Mouse (Mus musculus) cerebellum, postnatal 14 days (tissue): Measurements from ENCODE around the gene Cdk6.
"Not testable (repeated sequence)": the region's sequence is repeated elsewhere in the genome, so short reads cannot be mapped to it uniquely, and the experiment has no call there.

Experiments
- DNase-seq, 2 experiments: peaks; one replicate each; pipeline ENCODE4 v3.0.0; 2021; ENCODE audit warnings: mixed read lengths in 2 of 2

Gene Cdk6

GRCm38 (mm10) chr5:3380692-3381233 lies 39.5 kb downstream of the Cdk6 start:
- no peak for DNase-seq

- no peak for DNase-seq
Observed at GRCm38 (mm10) chr5:3381795-3382194, 40.5 kb downstream of the Cdk6 start.

GRCm38 (mm10) chr5:3382343-3383040 lies 41.2 kb downstream of the Cdk6 start:
- DNase-seq = no peak

GRCm38 (mm10) chr5:3383547-3383946 lies 42.3 kb downstream of the Cdk6 start:
- DNase-seq = no peak

- DNase-seq = no peak
Observed at GRCm38 (mm10) chr5:3385078-3385477, 43.8 kb downstream of the Cdk6 start.

DNA sequence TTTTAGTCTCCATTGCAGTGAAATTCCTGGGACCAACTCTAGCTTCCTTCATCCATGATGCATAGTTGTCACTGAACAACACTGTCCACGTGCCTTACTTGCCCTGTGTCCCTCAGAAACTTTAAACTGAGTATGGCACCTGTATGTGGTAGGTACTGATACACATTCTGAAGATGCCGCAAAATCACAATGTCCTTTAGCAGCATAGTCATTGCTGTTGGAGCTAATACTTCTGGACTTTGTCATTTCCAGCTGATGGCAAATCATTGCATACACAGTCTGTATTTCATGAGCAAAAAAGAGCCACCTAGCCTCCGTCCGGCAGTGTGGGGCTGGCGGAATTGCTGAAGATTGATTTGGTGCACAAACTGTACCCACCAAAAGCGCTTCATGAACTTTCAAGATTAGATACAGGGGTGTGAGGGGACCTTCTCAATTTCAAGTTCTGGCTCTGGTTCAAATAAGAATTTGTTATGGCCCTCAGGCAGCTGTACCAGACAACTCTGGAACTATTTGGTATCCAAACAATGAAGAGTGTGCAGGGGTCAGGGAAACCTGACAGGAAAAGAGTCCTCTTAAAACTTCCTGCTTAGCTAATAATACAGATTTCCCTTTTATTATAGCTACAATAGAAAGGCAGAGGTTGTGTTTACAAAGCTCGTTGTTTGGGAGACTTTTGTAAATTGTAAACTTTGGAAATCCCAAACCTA lies 44.9 kb downstream of the Cdk6 start:
- DNase-seq = no peak

DNA sequence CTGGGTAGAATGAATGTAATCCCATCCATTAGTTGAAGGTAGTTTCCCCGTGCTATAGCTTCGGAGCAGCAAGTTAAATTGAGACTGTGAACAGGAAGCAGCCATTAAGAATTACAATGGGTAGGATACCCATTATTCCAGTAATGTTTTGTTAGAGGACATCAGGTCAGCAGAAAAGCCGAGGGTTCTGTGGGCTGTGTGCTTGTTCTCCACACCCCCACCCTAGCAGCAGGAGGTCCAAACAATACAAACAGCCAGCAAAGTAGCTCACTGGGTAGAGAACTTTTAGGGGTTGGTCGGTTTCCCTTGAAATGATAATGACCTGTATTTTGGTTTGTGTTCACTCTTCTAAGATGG lies 45.4 kb downstream of the Cdk6 start:
- no peak for DNase-seq

DNA sequence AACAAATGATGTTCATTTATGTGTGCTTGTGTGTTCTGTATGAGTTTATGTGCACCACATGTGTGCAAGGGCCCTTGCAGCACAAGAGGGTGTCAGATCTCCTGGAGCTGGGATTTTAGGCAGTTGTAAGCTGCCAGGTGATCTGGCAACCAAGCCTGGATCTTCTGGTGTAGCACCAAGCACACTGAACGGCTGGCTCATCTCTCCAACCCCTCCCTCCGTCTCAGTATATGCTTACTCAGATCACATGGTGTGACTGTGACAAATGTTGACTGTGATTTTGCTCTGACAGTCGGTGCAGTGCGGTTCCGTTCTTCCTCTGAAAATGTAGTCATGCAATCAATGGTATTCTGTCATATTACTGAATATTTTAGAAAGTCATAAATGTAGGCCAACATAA lies 45.9 kb downstream of the Cdk6 start:
- peak; percentile 26 to 40 for DNase-seq

DNA sequence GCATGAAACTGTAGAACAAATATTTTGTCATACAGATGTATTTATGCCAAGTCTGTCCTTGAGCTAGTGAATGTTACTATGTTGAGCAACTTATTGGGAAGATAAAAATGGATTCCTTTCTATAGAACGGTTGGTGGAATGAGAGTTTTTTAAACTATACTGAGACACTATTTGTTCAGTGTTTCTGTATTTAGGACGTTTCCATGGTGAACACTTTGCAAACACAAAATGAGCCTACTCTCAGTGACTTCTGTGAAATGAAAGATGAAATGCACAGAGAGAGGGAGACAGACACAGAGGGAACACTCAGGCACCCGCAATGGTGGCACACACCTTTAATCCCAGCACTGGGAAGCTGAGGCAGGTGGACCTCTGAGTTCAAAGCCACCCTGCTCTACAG lies 51.6 kb downstream of the Cdk6 start:
- no peak for DNase-seq

DNA sequence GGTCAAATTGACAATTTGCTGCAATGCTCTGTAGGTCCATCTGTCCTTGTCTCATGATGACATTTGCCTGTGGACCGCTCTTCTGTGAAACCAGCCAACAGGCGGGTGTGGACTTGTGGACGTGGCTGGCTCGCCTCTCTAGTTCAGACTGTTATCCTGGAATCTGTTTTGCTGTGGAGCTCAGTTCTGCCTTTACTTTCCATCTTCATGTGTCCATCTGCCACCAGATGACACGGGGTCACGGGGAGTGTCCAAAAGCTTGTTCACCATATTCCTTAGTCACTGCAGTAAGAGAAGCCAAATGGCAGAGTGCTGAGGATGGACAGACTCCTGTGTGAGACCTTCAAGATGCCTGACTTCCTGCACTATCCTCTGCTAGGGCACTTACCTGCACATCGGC lies 52.9 kb downstream of the Cdk6 start:
- DNase-seq = peak; percentile 33 to 37

GRCm38 (mm10) chr5:3395020-3395419 lies 53.7 kb downstream of the Cdk6 start:
- DNase-seq = peak; percentile 66 to 68

- peak; percentile 37 to 48 for DNase-seq
Observed at GRCm38 (mm10) chr5:3396214-3396613, 54.9 kb downstream of the Cdk6 start.

DNA sequence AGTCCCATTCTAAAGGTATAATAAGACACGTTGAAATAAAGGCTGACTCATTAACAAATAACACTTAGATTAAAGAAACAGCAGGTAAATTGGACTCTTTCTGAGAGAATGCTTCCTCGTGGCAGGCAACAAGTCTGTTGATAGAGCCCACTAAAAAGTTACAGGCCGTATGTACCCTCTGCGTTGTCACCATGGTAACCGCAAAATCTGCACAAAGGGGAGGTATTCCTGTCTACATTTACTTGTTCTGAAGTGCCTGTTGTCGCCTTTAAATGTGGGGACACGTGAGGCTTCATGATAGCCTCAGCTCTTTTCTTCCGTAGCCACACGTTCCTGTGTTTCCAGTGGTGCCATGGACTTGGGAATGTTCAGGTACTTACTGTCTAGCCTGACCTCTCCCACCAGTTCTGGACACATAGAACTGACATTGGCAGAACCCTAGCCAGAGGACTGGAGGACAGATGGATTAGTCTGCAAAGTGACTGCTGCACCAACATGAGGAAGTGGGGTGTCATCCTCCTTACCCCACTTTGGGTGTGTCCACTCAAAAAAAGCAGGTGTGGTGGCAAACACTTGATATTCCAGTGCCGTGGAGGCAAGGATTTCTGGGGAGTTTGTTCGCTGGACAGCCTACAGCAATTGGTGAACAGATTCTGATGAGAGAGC lies 55.8 kb downstream of the Cdk6 start:
- DNase-seq = no peak

- DNase-seq = no peak
Observed at GRCm38 (mm10) chr5:3399784-3400494, 58.7 kb downstream of the Cdk6 start.

DNA sequence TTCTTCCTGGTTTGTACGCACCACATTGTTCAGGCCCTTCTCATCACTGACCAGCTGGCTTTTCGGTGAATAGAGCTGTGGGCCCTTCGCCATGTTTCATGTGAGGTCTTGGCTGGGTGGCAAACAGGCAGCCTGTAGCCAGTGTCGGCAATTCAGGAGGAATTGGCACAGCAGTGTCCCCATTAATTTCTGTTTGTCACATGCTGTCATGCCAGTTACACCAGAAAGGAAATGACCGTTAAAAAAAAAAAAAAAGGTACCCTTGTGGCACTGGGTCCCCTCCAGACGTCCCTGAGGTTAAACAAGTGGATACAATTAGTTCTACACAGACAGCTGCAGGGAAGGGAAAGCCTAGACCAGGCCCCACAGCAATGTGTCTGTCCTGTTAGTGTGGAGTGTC lies 63.8 kb downstream of the Cdk6 start:
- DNase-seq = peak; percentile 92 to 93

DNA sequence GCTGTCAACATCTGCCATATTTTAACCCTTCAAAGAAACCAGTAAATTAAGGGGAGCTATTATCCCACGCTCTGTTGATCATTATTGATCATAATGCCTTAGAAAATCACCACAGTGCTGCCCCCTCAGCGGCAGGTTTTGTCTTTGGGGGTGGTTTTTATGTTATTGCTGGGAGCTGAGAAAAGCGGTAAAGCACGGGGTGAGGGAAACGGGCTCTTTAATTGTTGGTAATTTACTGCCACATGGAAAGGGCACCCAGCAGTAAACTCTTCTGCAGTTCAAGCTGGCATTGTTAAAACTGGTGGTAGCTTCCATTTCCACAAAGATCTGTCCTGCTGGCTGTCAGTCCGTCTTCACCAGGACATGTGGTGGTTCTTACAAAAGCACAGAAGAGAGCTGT lies 64.2 kb downstream of the Cdk6 start:
- no peak for DNase-seq

GRCm38 (mm10) chr5:3407926-3408325 lies 66.6 kb downstream of the Cdk6 start:
- no peak for DNase-seq

DNA sequence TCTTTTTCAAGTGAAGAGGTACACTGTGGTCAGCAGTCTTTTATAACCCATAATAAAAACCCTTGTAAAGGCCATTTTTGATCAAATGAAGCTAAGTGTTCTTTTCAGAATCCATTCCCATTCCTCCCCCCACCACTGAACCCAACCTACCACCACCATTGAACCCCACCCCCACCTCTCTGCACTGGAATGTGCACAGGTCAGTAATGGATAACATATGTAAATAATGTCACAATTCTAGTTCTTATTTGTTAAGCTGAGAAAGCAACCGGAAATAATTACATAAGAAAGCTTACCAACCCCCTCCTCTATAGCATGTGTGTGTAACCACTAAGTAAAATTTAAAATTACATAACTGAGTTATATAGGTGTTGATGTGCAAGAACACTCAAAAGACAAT lies 76.9 kb downstream of the Cdk6 start:
- not testable (repeated sequence) for DNase-seq

- no peak for DNase-seq
Observed at GRCm38 (mm10) chr5:3420094-3420831, 79.0 kb downstream of the Cdk6 start.

DNA sequence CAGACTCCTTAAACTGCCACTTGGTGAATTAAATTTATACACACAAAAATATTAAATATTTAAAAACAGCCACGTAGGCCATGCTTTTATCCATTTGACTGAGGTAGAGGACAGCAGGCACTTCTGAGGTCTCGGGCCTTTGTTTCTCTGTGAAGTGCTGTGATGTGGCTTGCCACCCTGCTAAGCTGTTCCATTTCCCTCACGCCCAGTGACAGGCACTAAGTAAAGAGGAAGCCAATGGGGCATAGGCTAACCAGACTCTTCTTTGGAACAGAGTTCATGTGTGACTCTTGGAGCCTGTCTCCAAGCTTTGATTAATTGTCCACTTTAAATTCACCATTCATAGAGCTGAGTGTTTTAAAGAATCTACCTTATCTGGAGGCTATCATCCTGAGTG lies 79.5 kb downstream of the Cdk6 start:
- no peak for DNase-seq

- DNase-seq = peak in 1 of 2 experiments; percentile 4
Observed at GRCm38 (mm10) chr5:3433131-3433700, 91.9 kb downstream of the Cdk6 start.

- DNase-seq = not testable (repeated sequence)
Observed at GRCm38 (mm10) chr5:3434105-3434504, 92.8 kb downstream of the Cdk6 start.
